Mouse (Mus musculus) MEL (cell line): Measurements from ENCODE around the gene Smarcd2. TPM values are rescaled to one million over a fixed set of nuclear protein-coding genes. Genes with fewer than 3 reads are reported as not detected.

ENCODE experiments used
- DNase-seq: peaks from one replicate; pipeline ENCODE4 v3.0.0; 2011; ENCODE audit warnings: low read depth, low spot score
- H3K27ac ChIP-seq: 2 replicates; pipeline ENCODE4 v1.5.1; 2012; ENCODE audit warnings: low read depth, mild to moderate bottlenecking, control low read depth, low read length, moderate library complexity; ENCODE audit not compliant: control insufficient read depth
- H3K27me3 ChIP-seq, 2 experiments: fragments of 150-350 bp in 1 of 2; sonication (generic) in 1 of 2; 2 replicates each; pipeline ENCODE4 v1.6.1; 2012; ENCODE audit warnings: low read length in 2 of 2, mild to moderate bottlenecking in 2 of 2, improper control_type of control experiment in 1 of 2, moderate library complexity in 1 of 2; ENCODE audit not compliant: insufficient read depth in 2 of 2, control insufficient read depth in 1 of 2
- H3K36me3 ChIP-seq, 2 experiments: 2 replicates each; pipeline ENCODE4 v1.6.1; 2012 to 2014; ENCODE audit warnings: low read length in 2 of 2, improper control_type of control experiment in 1 of 2, inconsistent platforms in 1 of 2, mild to moderate bottlenecking in 1 of 2; ENCODE audit not compliant: insufficient read depth in 2 of 2, control insufficient read depth in 1 of 2
- H3K4me1 ChIP-seq, 2 experiments: fragments of 150-350 bp in 1 of 2; sonication (generic) in 1 of 2; 2 replicates each; pipeline ENCODE4 v1.6.1; 2012; ENCODE audit warnings: low read length in 2 of 2, improper control_type of control experiment in 1 of 2, mild to moderate bottlenecking in 1 of 2; ENCODE audit not compliant: insufficient read depth in 2 of 2, control insufficient read depth in 1 of 2
- H3K4me3 ChIP-seq, 2 experiments: fragments of 150-350 bp in 1 of 2; sonication (generic) in 1 of 2; 2 replicates each; pipeline ENCODE4 v1.5.1; 2012; ENCODE audit warnings: low read depth in 2 of 2, low read length in 2 of 2, mild to moderate bottlenecking in 2 of 2, moderate library complexity in 2 of 2, control low read depth in 1 of 2, improper control_type of control experiment in 1 of 2; ENCODE audit not compliant: control insufficient read depth in 1 of 2, insufficient read depth in 1 of 2
- H3K79me2 ChIP-seq: 2 replicates; pipeline ENCODE4 v1.6.1; 2012; ENCODE audit warnings: mild to moderate bottlenecking, low read length, moderate library complexity; ENCODE audit not compliant: control insufficient read depth, poor library complexity, insufficient read depth
- H3K9ac ChIP-seq: 2 replicates; pipeline ENCODE4 v1.6.1; 2012; ENCODE audit warnings: low read depth, mild to moderate bottlenecking, control low read depth, low read length, moderate library complexity; ENCODE audit not compliant: control insufficient read depth, poor library complexity, severe bottlenecking
- H3K9me3 ChIP-seq: fragments of 150-350 bp; sonication (generic); replicated peaks from 2 replicates; pipeline ENCODE4 v1.6.1; 2012; ENCODE audit warnings: mild to moderate bottlenecking, low read length, improper control_type of control experiment, moderate library complexity; ENCODE audit not compliant: insufficient read depth
- BHLHE40 ChIP-seq: IDR thresholded peaks from 2 replicates; pipeline ENCODE4 v1.6.1; 2012; ENCODE audit warnings: low read depth, mild to moderate bottlenecking, inconsistent platforms, low read length, improper control_type of control experiment, borderline replicate concordance
- CHD1 ChIP-seq: IDR thresholded peaks from 2 replicates; pipeline ENCODE4 v1.6.1; 2012; ENCODE audit warnings: low read depth, mild to moderate bottlenecking, inconsistent platforms, low read length, improper control_type of control experiment
- CHD2 ChIP-seq: IDR thresholded peaks from 2 replicates; pipeline ENCODE4 v1.6.1; 2011; ENCODE audit warnings: low read length, improper control_type of control experiment
- CTCF ChIP-seq, 3 experiments: IDR thresholded peaks in 2 of 3; conservative IDR thresholded peaks in 1 of 3; 2 replicates each; pipeline ENCODE4 v1.5.1; 2011 to 2012; ENCODE audit warnings: low read length in 3 of 3, low read depth in 2 of 3, mild to moderate bottlenecking in 2 of 3, improper control_type of control experiment in 1 of 3, inconsistent platforms in 1 of 3, mixed read lengths in 1 of 3, moderate library complexity in 1 of 3; ENCODE audit not compliant: control insufficient read depth in 1 of 3, insufficient read depth in 1 of 3, poor library complexity in 1 of 3, severe bottlenecking in 1 of 3
- ELF1 ChIP-seq: IDR thresholded peaks from 2 replicates; pipeline ENCODE4 v1.6.1; 2014; ENCODE audit warnings: low read depth, mild to moderate bottlenecking, inconsistent platforms, low read length, improper control_type of control experiment, moderate library complexity
- ETS1 ChIP-seq: IDR thresholded peaks from 2 replicates; pipeline ENCODE4 v1.6.1; 2012; ENCODE audit warnings: low read depth, mild to moderate bottlenecking, inconsistent platforms, low read length, improper control_type of control experiment, moderate library complexity
- GATA1 ChIP-seq: IDR thresholded peaks from 2 replicates; pipeline ENCODE4 v1.6.1; 2011; ENCODE audit warnings: low read depth, low read length, improper control_type of control experiment
- JUND ChIP-seq: IDR thresholded peaks from 2 replicates; pipeline ENCODE4 v1.6.1; 2011; ENCODE audit warnings: low read depth, mild to moderate bottlenecking, improper control_type of control experiment, low read length
- MAFK ChIP-seq: IDR thresholded peaks from 2 replicates; pipeline ENCODE4 v1.6.1; 2011; ENCODE audit warnings: low read depth, mild to moderate bottlenecking, low read length, improper control_type of control experiment, borderline replicate concordance
- MAX ChIP-seq: IDR thresholded peaks from 2 replicates; pipeline ENCODE4 v1.6.1; 2011; ENCODE audit warnings: low read length, improper control_type of control experiment
- MAZ ChIP-seq: IDR thresholded peaks from 2 replicates; pipeline ENCODE4 v1.6.1; 2012; ENCODE audit warnings: low read depth, mild to moderate bottlenecking, inconsistent platforms, low read length, improper control_type of control experiment
- MEF2A ChIP-seq: IDR thresholded peaks from 2 replicates; pipeline ENCODE4 v1.6.1; 2014; ENCODE audit warnings: low read depth, mild to moderate bottlenecking, inconsistent platforms, low read length, improper control_type of control experiment; ENCODE audit not compliant: poor library complexity, insufficient replicate concordance, severe bottlenecking; ENCODE audit errors: extremely low read depth
- MXI1 ChIP-seq: IDR thresholded peaks from 2 replicates; pipeline ENCODE4 v1.6.1; 2011; ENCODE audit warnings: mild to moderate bottlenecking, low read depth, low read length, improper control_type of control experiment
- MYB ChIP-seq: IDR thresholded peaks from 2 replicates; pipeline ENCODE4 v1.6.1; 2011; ENCODE audit warnings: mild to moderate bottlenecking, low read depth, low read length, improper control_type of control experiment
- NELFE ChIP-seq: IDR thresholded peaks from 2 replicates; pipeline ENCODE4 v1.6.1; 2011; ENCODE audit warnings: low read depth, low read length, improper control_type of control experiment
- NRF1 ChIP-seq: IDR thresholded peaks from 2 replicates; pipeline ENCODE4 v1.6.1; 2014; ENCODE audit warnings: low read depth, mild to moderate bottlenecking, inconsistent platforms, low read length, improper control_type of control experiment, moderate library complexity; ENCODE audit not compliant: poor library complexity, insufficient read depth, severe bottlenecking
- POLR2AphosphoS2 ChIP-seq: IDR thresholded peaks from 2 replicates; pipeline ENCODE4 v1.6.1; 2011; ENCODE audit warnings: low read length, improper control_type of control experiment
- POLR2AphosphoS5 ChIP-seq: IDR thresholded peaks from 2 replicates; pipeline ENCODE4 v1.6.1; 2012; ENCODE audit warnings: low read depth, borderline replicate concordance, mild to moderate bottlenecking, inconsistent platforms, low read length, moderate library complexity, mixed read lengths
- RAD21 ChIP-seq: IDR thresholded peaks from 2 replicates; pipeline ENCODE4 v1.6.1; 2011; ENCODE audit warnings: mild to moderate bottlenecking, low read depth, low read length, improper control_type of control experiment
- RCOR1 ChIP-seq: IDR thresholded peaks from 2 replicates; pipeline ENCODE4 v1.6.1; 2012; ENCODE audit warnings: low read depth, mild to moderate bottlenecking, inconsistent platforms, low read length, improper control_type of control experiment
- SIN3A ChIP-seq: IDR thresholded peaks from 2 replicates; pipeline ENCODE4 v1.6.1; 2012; ENCODE audit warnings: low read length, improper control_type of control experiment, inconsistent platforms
- SMC3 ChIP-seq: IDR thresholded peaks from 2 replicates; pipeline ENCODE4 v1.6.1; 2011; ENCODE audit warnings: low read depth, low read length, improper control_type of control experiment
- TAL1 ChIP-seq: IDR thresholded peaks from 2 replicates; pipeline ENCODE4 v1.6.1; 2012; ENCODE audit warnings: mild to moderate bottlenecking, inconsistent platforms, low read length, moderate library complexity, mixed read lengths
- TBP ChIP-seq: IDR thresholded peaks from 2 replicates; pipeline ENCODE4 v1.8.0; 2011; ENCODE audit warnings: low read depth, low read length, improper control_type of control experiment
- TCF12 ChIP-seq: IDR thresholded peaks from 2 replicates; pipeline ENCODE4 v1.6.1; 2014; ENCODE audit warnings: low read depth, mild to moderate bottlenecking, inconsistent platforms, low read length, improper control_type of control experiment, moderate library complexity
- UBTF ChIP-seq: IDR thresholded peaks from 2 replicates; pipeline ENCODE4 v1.6.1; 2012; ENCODE audit warnings: low read depth, mild to moderate bottlenecking, inconsistent platforms, low read length, improper control_type of control experiment, moderate library complexity, borderline replicate concordance; ENCODE audit not compliant: insufficient read depth
- USF1 ChIP-seq: IDR thresholded peaks from 2 replicates; pipeline ENCODE4 v1.6.1; 2014; ENCODE audit warnings: low read depth, mild to moderate bottlenecking, inconsistent platforms, low read length, improper control_type of control experiment, moderate library complexity
- USF2 ChIP-seq, 2 experiments: IDR thresholded peaks; 2 replicates each; pipeline ENCODE4 v1.6.1; 2011 to 2012; ENCODE audit warnings: improper control_type of control experiment in 2 of 2, low read length in 2 of 2, borderline replicate concordance in 1 of 2, inconsistent platforms in 1 of 2, low read depth in 1 of 2, mild to moderate bottlenecking in 1 of 2; ENCODE audit not compliant: insufficient read depth in 1 of 2
- ZMIZ1 ChIP-seq: IDR thresholded peaks from 2 replicates; pipeline ENCODE4 v1.6.1; 2012; ENCODE audit warnings: low read depth, mild to moderate bottlenecking, inconsistent platforms, low read length, improper control_type of control experiment, moderate library complexity
- polyA plus RNA-seq, 2 experiments: library from polyadenylated mRNA; stranded (reverse) in 1 of 2; unstranded in 1 of 2; fragments of >175 nt in 1 of 2; fragments of >200 nt in 1 of 2; gene quantifications; 2 replicates each; pipeline versions ENCODE4 v1.2.1 to v1.2.4; 2012; ENCODE audit warnings: low replicate concordance in 2 of 2, low read depth in 1 of 2; ENCODE audit not compliant: insufficient read length in 2 of 2, insufficient read depth in 1 of 2, missing spikeins in 1 of 2
- total RNA-seq: library from RNA; depleted of rRNA; stranded (reverse); fragments of 300-350 nt; gene quantifications from 2 replicates; pipeline ENCODE4 v1.2.3, GENCODE M21; 2012

The Smarcd2 gene
- total and polyA plus RNA-seq, 3 experiments = 123 to 131 TPM; not detected in 1

DNA sequence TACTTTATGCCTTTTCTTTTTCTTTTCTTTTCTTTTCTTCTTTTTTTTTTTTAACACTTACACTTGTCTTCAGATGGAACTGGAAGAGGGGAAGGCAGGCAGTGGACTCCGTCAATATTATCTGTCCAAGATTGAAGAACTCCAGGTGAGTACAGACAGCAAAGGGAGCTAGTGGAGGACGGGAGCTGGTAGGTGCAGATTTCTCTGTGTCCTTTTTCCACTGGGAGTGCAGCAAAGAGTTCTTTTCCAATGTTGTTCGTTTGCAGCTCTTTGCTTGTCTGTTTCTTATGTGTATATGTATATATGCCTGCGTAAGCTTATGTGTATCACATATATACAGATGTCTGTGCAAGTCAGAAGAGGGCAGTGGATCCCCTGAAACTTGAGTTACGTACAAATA, 16.0 kb downstream of the Smarcd2 start:
- no peak for DNase-seq
- H3K27ac ChIP-seq = no peak overlapping the region; the same call in 1 of the 2 replicates

GRCm38 (mm10) chr11:106255685-106256451, 16.9 kb downstream of the Smarcd2 start, which contains the start of the genes Ftsj3 and Psmc5:
Gene Ftsj3 (minus strand): TSS chr11:106256079.
Gene Psmc5 (plus strand): TSS chr11:106256154.
- Histone ChIP-seq H3K4me1 (peaks cover 3 to 18% of the 10 kb centered on the region in 2 experiments; a peak in 3 of 4 replicates), H3K9ac (peak within 1 kb of the TSS; percentile 83), H3K4me3 (peak within 1 kb of the TSS; percentile 78 to 94), H3K79me2 (peaks cover 57% of the 10 kb centered on the region), H3K27ac (peak within 1 kb of the TSS; percentile 84), H3K9me3 (no peaks in the 10 kb centered on the region), H3K36me3 (peaks cover 19 to 21% of the 10 kb centered on the region in 2 experiments), H3K27me3 (no peaks in the 10 kb centered on the region)
- peak; percentile 99 for DNase-seq
- peak; percentile 67 for TF ChIP-seq TCF12
- TF ChIP-seq TBP = peak; percentile 96
- TF ChIP-seq ELF1 = peak; percentile 94
- no peak; the same call in 1 of the 2 replicates for TF ChIP-seq MAZ
- TF ChIP-seq RCOR1 = peak; percentile 18
- TF ChIP-seq SIN3A = peak; percentile 99
- TF ChIP-seq POLR2AphosphoS5 = no peak; the same call in 1 of the 2 replicates
- peak; percentile 16; the same call in 1 of the 2 replicates for TF ChIP-seq GATA1
- no peak; the same call in 1 of the 2 replicates for TF ChIP-seq BHLHE40
- peak; percentile 97 for TF ChIP-seq NELFE
- TF ChIP-seq CTCF (IDR thresholded peaks at IDR 0.05 in 2 of 3, conservative IDR thresholded peaks at IDR 0.05 in 1 of 3; ENCODE audit: control insufficient read depth in 1 of 3, insufficient read depth in 1 of 3, low read depth in 2 of 3, low read length in 3 of 3, poor library complexity in 1 of 3, severe bottlenecking in 1 of 3) = peak in 2 of 3 experiments; percentile 22 to 23; a peak in 3 of 6 replicates
- peak; percentile 96 for TF ChIP-seq POLR2AphosphoS2
- TF ChIP-seq ZMIZ1 = peak; percentile 92
- no peak for TF ChIP-seq TAL1
- TF ChIP-seq NRF1 = peak; percentile 81
- TF ChIP-seq MYB = peak; percentile 38; the same call in 1 of the 2 replicates
- peak; percentile 99 for TF ChIP-seq MXI1
- TF ChIP-seq MAFK = peak; percentile 70
- TF ChIP-seq USF1 = peak; percentile 62
- peak; percentile 97 for TF ChIP-seq MAX
- TF ChIP-seq CHD2 = peak; percentile 69
- TF ChIP-seq RAD21 = no peak
- peak; percentile 12; the same call in 1 of the 2 replicates for TF ChIP-seq ETS1
- TF ChIP-seq USF2 (IDR thresholded peaks at IDR 0.05; ENCODE audit: borderline replicate concordance in 1 of 2, insufficient read depth in 1 of 2, low read depth in 1 of 2, low read length in 2 of 2) = no peak
- TF ChIP-seq SMC3 = no peak
- no peak; the same call in 1 of the 2 replicates for TF ChIP-seq JUND
- TF ChIP-seq UBTF = 0 out of 2 replicates have a peak, but pooled peaks have one; percentile 39
- TF ChIP-seq MEF2A = 0 out of 2 replicates have a peak, but pooled peaks have one; percentile 25

More for the DNA sequence above, 16.0 kb downstream of the Smarcd2 start:
- Histone ChIP-seq H3K79me2 (peaks cover 57% of the 10 kb centered on the region), H3K9ac (peak overlapping the region; percentile 83), H3K27me3 (no peaks in the 10 kb centered on the region), H3K4me3 (peak overlapping the region; percentile 78 to 94), H3K36me3 (peaks cover 16 to 21% of the 10 kb centered on the region in 2 experiments), H3K9me3 (no peaks in the 10 kb centered on the region), H3K4me1 (peaks cover 3 to 18% of the 10 kb centered on the region in 2 experiments; a peak in 3 of 4 replicates)
- TF ChIP-seq UBTF (no peak), CHD1 (0 out of 2 replicates have a peak, but pooled peaks have one; percentile 14)
